Mouse (Mus musculus) thymus, postnatal 25 days (tissue): ENCODE data around the gene Adipor2.

Experiments used
- DNase-seq: peaks from one replicate; pipeline ENCODE4 v3.0.0; 2022

Gene Adipor2

GRCm38 (mm10) chr6:119303331-119303730, 114.2 kb downstream of the Adipor2 start:
- no peak for DNase-seq
